Mouse (Mus musculus) adrenal gland, postnatal 4 days (tissue): ENCODE measurements around the gene Cdk18. TPM values are rescaled to one million over a fixed set of nuclear protein-coding genes. Genes with fewer than 3 reads are reported as not detected.

Source experiments
- DNase-seq, 2 experiments: peaks; one replicate each; pipeline ENCODE4 v3.0.0; 2021 to 2022; ENCODE audit warnings: low spot score in 2 of 2, mixed read lengths in 2 of 2
- total RNA-seq, 2 experiments: library from RNA; stranded (reverse); gene quantifications; 2 replicates each; pipeline ENCODE4 v1.2.3; 2021

Gene Cdk18
- total RNA-seq, 2 experiments from 2014 or later: 24.8 to 25.1 TPM

GRCm38 (mm10) chr1:132150817-132151601 is 11.5 kb upstream of the Cdk18 start:
- no peak for DNase-seq

DNA sequence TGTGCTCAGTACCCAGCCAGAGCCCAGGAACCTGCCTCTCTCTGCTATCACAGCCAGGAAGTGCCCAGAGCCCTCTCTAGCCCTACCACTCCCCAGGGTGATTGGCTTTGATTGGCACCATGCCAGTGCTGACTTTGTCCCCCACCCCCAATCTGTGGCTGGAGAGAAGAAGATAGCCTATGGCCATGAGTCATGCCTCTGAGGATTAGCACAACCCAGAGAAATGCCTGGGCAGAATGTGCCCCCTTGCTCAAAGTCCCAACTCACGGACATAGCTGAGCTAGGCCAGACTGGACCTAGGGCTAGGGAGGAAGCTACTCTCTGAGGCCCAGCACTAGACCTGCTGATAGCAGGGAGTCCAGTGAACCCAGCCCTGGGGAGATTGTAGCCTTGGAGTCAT is 10.7 kb upstream of the Cdk18 start:
- no peak for DNase-seq

DNA sequence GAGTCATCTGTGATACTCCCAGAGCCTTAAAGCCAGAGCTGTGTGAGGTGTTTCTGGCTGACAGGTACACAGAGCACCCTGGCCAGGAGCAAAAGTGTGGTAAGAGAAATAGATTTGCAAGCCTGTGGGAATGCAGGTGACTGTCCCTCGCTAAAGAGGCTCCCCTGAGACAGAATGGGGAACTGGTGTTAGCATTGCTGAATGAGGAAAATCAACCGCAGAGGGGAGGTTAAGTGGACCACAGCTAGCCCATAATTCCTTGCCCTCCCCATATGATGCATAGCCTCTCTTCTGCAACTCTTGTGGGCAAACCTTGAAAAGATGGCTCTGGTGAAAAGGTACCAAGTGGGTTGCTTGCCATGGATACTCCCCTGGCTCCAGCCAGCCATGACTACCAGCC is 9.9 kb upstream of the Cdk18 start:
- DNase-seq: no peak

DNA sequence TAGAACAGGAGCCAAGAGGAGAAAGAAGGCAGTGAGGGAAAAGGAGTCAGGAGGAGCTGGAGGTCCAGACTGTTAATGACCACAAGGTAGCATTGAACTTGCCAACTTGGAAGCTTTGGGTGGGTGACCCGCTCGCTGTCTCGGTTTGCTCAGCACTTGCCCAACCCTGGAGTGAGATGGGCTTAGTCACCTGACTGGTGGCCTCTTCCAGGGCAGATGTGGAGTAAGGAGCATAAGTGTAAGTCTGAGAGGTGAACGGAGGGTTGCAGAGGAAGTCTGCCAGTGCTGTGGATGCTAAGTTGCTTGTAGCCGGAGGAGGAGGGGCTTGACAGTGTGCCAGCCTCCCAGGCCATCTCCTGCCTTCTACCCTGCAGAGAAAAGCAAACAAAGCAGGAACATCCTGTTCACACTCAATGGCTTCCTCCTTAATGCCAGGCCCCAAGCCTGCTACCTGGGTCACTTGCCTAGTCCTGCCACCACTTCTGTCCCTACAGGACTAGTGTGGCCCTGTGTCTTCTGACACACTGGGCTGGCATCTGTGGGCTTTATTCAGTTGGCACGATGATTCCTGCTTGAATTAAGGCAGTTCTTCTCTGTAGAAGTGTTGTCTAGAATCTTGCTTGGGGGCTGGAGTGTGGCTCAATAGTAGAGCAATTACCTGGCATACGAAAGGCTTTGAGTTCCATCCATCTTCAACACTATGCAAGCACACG is 6.6 kb upstream of the Cdk18 start:
- DNase-seq: no peak

GRCm38 (mm10) chr1:132144837-132145236 is 5.4 kb upstream of the Cdk18 start:
- no peak for DNase-seq

- no peak for DNase-seq
Observed at GRCm38 (mm10) chr1:132144223-132144622, 4.7 kb upstream of the Cdk18 start.

GRCm38 (mm10) chr1:132143730-132144129 is 4.2 kb upstream of the Cdk18 start:
- no peak for DNase-seq

DNA sequence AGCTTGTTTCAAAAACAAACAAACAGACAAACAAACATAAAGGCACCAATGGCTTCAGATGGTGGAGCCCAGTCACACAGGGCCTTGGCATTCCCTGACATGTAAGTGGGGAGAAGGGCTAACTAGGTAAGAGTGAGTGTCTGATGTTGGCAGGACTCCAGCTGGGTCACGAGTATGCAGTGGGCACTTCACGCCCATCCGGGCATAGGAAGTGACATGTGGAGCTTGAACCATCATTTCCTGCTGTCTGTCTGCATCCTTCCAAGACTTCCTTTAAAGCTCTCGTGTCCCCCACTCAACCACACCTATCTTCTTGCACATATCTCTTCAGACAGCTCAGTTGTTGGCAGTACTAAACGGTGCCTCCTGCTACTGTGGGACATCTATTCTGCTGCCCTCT is 3.6 kb upstream of the Cdk18 start:
- DNase-seq: no peak

DNA sequence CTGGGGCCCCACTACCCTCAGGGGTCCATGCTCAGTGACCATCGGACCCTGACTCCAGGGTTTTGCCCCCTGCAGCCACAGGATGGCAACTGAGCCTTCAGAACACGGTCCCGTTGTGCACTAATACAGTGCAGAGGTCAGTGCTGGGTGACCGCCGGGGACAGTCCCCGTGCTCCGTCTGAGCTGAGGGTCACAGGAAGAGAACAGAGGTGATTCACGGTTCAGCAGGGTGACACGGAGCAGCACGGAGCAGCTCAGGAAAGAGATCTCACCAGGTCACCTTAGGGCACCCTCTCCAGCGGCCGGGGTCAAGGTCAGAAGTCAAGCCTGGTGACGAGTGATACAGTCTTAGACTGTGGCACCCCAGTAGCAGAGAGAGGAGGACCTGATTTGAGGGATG is 2.3 kb upstream of the Cdk18 start:
- DNase-seq: no peak

- no peak for DNase-seq
Observed at GRCm38 (mm10) chr1:132141166-132141565, 1.7 kb upstream of the Cdk18 start.

GRCm38 (mm10) chr1:132140574-132140973 is 1.1 kb upstream of the Cdk18 start:
- DNase-seq: no peak

GRCm38 (mm10) chr1:132140171-132140570 is 687 bp upstream of the Cdk18 start:
- no peak for DNase-seq

GRCm38 (mm10) chr1:132138576-132139415 is 688 bp downstream of the Cdk18 start:
- no peak for DNase-seq

DNA sequence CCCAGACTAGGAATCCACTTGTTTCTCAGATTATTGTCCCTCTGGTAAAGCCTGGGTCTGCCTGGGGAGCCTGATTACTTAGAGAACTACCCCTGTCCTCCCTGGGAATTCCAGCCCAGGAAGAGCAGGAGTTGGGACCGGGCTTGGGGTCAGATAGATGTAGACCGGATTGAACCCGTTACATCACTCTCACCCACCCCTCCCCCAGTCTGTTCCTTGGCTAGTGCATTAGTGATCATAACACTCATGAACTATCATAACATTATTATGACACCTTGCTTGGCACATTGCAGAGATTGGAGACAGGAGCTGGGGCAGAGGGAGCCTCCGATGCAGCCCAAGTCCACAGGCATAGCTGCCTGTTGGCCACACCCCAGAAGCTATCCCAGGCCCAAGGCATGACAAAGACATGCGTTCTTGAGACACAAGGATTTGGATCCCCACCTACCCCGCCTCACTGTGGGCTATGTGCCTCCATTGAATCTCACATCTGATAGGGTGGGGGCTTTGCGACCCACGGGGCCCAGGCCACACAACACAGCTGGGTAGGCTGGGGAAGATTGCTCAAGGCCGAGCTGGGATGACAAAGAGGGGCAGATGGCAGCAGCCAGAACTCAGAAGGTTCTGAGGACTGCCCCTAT is 1.4 kb downstream of the Cdk18 start:
- no peak for DNase-seq

DNA sequence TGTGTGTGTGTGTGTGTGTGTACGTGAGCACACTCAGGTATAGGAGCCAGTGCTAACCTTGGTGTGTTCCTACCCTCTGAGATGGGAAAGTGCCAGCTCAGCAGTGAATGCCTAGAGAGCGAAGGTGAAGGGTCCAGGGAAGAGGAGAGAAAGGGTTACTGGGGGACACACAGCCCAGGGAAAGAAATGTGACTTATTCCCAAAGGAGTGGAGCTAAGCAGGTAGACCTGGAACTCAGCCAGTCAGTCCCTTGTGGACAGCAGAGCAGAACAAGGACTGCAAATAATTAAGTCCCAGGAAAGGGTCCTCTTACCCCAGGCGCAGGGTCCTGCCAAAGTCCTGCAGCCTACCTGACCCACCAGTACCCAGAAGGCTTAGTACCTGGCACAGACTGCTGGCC is 2.6 kb downstream of the Cdk18 start:
- DNase-seq: no peak

GRCm38 (mm10) chr1:132135631-132136030 is 3.9 kb downstream of the Cdk18 start:
- no peak for DNase-seq

DNA sequence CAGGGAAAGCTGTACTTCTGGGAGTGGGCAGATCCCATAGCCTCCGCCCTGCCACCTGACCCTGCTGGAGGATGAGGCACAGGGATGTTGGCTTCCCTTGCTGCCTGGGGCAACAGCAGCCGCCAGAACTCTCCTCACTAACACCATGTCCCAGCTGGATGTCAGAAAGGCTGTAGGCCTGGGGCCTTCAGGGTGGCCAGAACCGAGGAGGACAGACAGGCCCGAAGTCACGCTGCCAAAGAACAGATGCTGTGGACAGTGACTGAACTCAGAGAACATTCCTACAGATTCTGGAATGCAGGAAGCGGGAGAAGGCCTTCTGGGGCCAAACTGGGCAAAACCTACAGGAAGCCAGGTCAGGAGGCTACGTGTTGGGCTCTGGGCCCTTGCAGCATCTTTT is 11.2 kb downstream of the Cdk18 start:
- DNase-seq: no peak

- no peak for DNase-seq
Observed at GRCm38 (mm10) chr1:132125803-132126405, 13.6 kb downstream of the Cdk18 start.

DNA sequence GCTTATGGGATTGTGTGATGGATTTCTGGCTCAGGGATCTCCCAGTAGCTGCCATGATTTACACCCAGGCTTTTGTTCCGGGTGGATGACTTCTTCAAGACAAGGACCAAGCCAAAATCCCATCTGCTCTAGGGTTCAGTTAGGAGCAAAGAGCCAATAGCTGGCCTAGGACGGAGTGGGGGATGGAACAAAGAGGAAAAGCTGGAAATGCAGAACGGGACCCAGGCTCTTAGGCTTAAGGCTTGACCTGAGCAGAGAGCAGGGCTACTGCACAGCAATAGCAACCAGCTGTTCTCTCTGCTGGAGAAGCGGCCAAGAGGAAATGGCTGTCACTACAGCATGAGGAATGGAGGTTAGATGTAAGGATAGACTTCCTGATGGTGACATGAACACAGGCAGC is 14.2 kb downstream of the Cdk18 start:
- DNase-seq: no peak

- DNase-seq: no peak
Observed at GRCm38 (mm10) chr1:132123420-132124014, 16.0 kb downstream of the Cdk18 start.

GRCm38 (mm10) chr1:132121895-132122294 is 17.6 kb downstream of the Cdk18 start:
- no peak for DNase-seq
